ENCODE assay signal across 8 mouse cellular contexts in genomic region chr6:30304399-30304917, GRCm38 (mm10). TPM values are rescaled to one million over a fixed set of nuclear protein-coding genes. Genes with fewer than 3 reads are reported as not detected.
DNase-seq lines count a peak whose midpoint lies in the region; ATAC-seq and TF ChIP-seq lines count a peak whose summit lies in the region.

Ube2h (minus strand) TSS chr6:30304539.

- peak within 1 kb of the TSS; percentile 71 for H3K4me2 ChIP-seq in lung, postnatal 0 days (replicated peaks; ENCODE audit: low read depth, low read length)

- H3K9me3 ChIP-seq in hindbrain, embryonic 10.5 days = no peaks in the 10 kb centered on the region
- no peaks in the 10 kb centered on the region for H3K9me3 ChIP-seq in lung, postnatal 0 days (ENCODE audit: low read length)

- peaks cover 56% of the 10 kb centered on the region for H3K4me1 ChIP-seq in hindbrain, embryonic 10.5 days (replicated peaks)
- peaks cover 13% of the 10 kb centered on the region for H3K4me1 ChIP-seq in lung, postnatal 0 days (ENCODE audit: insufficient read depth, low read depth, low read length)

- no peaks in the 10 kb centered on the region for H3K27me3 ChIP-seq in hindbrain, embryonic 10.5 days (ENCODE audit: insufficient read depth, poor library complexity, severe bottlenecking)
- no peaks in the 10 kb centered on the region for H3K27me3 ChIP-seq in lung, postnatal 0 days (replicated peaks; ENCODE audit: insufficient read depth, low read length)

- TF ChIP-seq EP300 in lung, postnatal 0 days (IDR thresholded peaks at IDR 0.05) = no peak

- no peak for TF ChIP-seq CTCF in lung, postnatal 0 days (IDR thresholded peaks at IDR 0.05)

- WGBS in hindbrain, embryonic 10.5 days = under 1% methylated on average over 33 of the region's 33 CpGs
- WGBS in lung, postnatal 0 days = under 1% methylated on average over 31 of the region's 33 CpGs

- H3K27ac ChIP-seq in hindbrain, embryonic 10.5 days = peak within 1 kb of the TSS; percentile 94
- peak within 1 kb of the TSS; percentile 91 for H3K27ac ChIP-seq in lung, postnatal 0 days (ENCODE audit: low read length)

- ATAC-seq in frontal cortex, adult (ENCODE audit: low TSS enrichment) = peak; percentile 84
- peak; percentile 88 for ATAC-seq in lung, postnatal 0 days

- H3K36me3 ChIP-seq in hindbrain, embryonic 10.5 days = no peaks in the 10 kb centered on the region
- H3K36me3 ChIP-seq in lung, postnatal 0 days (ENCODE audit: insufficient read depth, low read length) = no peaks in the 10 kb centered on the region

- DNase-seq in MEL-GATA-1-ER (ENCODE audit: extremely low read depth, low read depth) = peak; percentile 84
- peak; percentile 100 for DNase-seq in cerebellum, adult 8-10 months
- peak; percentile 100 for DNase-seq in hindbrain, embryonic 10.5 days (ENCODE audit: low spot score)
- DNase-seq in layer of hippocampus, adult 9-11 months = peak; percentile 99
- peak; percentile 96 for DNase-seq in lung, postnatal 0 days (ENCODE audit: low spot score)
- DNase-seq in ovary, postnatal 14 days (ENCODE audit: low spot score) = peak; percentile 100
- peak; percentile 100 for DNase-seq in thymus, postnatal 14 days

- H3K9ac ChIP-seq in lung, postnatal 0 days (replicated peaks; ENCODE audit: low read depth) = peak within 1 kb of the TSS; percentile 84

- H3K4me3 ChIP-seq in hindbrain, embryonic 10.5 days = peak within 1 kb of the TSS; percentile 91
- peak within 1 kb of the TSS; percentile 80 for H3K4me3 ChIP-seq in lung, postnatal 0 days (ENCODE audit: low read depth, low read length)

RNA-seq across cellular contexts. Expression of gene Ube2h, which starts in this region (rescaled TPM):
- polyA plus RNA-seq in hindbrain, embryonic 10.5 days (2016; fragmentation: Nextera tagmentation; extraction: Ambion mirVana) = 29.6 and 34.2 TPM in 2 replicates
- 34.5 and 40.3 TPM in 2 replicates for polyA plus RNA-seq in lung, postnatal 0 days (2015; fragmentation: Nextera tagmentation; extraction: Ambion mirVana)

Comparison
In these comparisons a context has a peak if more than half of its experiments do, and no peak if none do; other contexts are left out.
1. Peak in every context shown above with its lines: DNase-seq, ATAC-seq, H3K4me3 ChIP-seq and H3K27ac ChIP-seq.